Mouse (Mus musculus): ENCODE results near the gene Cog1.

Cog1 gene

DNA sequence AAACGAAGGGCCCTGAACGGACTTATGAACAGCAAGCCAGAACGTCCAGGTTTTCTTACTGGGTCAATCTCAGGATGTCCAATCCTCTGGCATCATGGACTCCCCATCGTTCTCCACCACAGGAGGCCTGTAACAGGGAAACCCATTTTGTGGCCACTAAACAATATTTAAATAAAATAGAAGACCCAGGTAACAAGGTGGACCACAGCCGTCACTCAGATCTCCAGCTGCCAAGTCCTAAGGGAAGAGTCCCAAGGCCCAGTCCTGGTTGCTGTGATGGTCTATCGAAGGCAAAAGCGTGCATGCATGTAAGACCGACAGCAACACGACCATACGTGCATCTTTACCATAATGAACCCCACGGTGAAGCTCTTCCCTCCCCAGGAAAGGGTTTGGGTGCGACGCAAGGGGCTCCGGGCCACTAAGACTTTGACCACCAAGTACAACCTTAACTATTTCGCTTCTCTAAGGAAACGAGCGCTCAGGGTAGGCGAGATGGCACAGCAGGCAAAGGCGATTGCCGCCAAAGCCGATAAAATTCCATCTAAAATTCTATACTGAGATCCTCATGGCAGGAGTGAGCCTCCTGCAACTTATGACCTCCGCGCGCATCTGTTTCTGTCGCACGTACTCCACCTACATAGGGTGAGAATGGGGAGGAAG lies at the start of gene Cog1:
Gene Cog1 (plus strand): TSS at position 480 of the 663 bp plus-strand sequence.
- in situ Hi-C loops (cut with MboI, MseI): loop anchor here (10.0 kb wide), 1 partner anchor 464 kb away; no protein-coding TSS in a partner anchor

DNA sequence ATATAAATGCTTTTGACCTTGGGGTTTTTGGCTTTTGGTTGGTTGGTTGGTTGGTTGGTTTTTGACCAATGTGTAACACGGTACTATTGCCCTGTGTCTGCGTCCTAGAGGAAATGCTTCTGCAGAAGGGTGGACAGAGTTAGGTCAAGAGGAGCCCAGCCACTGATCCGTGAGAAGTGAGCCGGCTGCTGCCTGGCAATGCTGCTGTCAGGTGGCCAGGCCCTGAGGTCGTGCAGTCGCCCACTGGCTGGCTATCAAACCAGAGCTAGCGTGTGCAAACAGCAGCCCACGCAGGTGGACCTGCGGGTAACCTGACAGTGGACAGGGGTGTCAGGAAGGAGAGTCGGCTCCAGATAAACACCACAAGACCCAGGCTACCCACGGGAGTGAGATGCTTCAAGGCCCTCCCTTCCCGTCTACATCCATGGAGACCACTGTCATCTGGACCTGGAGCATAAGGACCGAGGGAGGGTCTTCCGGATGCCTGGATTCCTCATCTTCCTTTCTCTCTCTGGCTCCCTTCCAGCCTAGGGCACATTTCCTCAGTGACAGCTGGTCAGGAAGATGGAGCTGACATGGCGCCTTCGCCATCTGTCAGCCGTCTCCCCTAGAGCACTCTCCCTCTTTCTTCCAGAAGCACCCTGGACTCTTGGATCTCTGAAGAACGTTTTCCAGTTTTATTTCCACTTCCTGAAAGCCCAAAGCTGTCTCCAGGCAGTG lies 48.3 kb upstream of the Cog1 start:
- in situ Hi-C loops (cut with MboI, MseI): no loop called here

DNA sequence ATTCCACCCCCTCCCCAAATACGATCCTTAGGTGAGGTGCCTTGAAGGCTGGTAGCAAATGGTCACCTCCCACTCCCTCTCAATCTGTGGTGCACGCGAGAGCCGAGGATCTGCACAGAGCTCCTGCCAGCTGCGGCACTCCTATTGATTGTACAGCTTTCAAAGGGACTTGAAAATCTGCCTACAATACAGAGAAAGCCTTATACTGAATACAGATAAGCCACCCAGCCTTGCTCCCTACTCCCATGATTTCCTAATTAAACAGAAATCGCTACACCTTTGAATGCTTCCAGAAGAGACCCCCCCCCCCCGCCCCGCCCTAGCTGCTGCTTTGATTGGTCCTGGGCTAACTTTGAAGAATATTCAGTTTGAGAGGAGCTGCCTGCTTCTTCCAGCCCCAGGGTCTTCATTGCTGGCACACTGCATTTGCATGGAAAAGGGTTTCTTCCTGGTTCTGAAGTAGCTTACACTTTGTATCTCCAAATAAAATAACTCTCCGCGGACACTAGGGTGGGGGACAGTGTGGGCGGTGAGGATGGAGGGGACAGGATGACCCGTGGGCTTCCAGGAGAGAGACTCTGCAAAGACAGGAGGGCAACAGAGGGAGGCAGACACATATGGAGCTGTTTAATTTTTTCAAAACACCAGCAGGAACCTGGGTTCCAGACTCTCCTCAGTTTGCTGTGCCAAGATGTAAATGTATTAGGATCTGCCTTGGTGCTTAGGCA lies 47.2 kb upstream of the Cog1 start:
- in situ Hi-C loops (cut with MboI, MseI): no loop called here

DNA sequence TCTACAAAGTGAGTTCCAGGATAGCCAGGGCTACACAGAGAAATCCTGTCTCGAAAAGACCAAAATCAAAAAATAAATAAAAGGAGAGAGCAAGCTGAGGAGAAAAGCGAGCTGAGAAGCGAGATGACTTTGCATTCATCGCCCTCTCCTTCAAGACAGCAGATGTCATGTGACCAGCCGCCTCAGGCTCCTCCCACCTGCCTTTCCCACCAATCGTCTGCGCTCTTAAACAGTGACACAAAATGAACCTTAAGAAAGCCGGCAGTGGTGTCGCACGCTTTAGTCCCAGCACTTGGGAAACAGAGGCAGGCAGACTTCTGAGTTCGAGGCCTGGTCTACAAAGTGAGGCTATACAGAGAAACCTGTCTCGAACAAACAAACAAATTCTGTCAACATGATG lies 41.4 kb upstream of the Cog1 start:
- in situ Hi-C loops (cut with MboI, MseI): no loop called here

DNA sequence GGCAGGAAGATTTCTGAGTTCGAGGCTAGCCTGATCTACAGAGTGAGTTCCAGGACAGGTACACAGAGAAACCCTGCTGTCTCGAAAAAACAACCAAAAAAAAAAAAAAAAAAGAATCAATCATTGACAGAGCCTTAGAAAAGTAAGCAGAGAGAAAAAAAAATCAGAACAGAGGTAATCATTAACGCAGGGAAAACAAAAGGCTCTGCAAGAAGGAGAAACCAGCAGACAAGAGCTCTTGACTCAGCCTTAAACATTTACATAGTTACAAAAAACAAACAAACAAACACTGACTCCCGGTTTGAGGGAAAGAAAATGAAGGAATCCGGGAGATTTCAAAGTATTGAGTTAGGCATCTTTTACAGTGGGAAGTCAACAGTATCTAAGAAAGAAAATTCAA lies 39.4 kb upstream of the Cog1 start:
- in situ Hi-C loops (cut with MboI, MseI): no loop called here

DNA sequence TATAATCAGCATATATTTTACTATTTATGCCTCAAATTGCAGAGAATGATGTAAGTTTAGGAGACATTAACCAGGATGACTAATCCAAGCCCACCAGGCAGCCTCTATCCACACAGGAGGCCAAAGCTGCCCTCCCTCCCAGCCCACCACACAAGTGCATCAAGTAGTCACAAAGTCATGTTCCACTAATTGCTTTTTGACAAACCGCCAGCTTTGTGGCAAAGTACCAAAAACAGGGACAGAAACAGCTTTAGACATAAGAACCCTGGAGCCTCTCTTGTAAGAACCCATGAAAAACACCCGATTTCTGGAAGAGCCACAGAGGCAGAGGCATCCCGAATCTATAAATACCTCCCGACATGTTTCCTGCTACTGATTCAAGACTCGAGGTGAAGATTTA lies 38.7 kb upstream of the Cog1 start:
- in situ Hi-C loops (cut with MboI, MseI): no loop called here

DNA sequence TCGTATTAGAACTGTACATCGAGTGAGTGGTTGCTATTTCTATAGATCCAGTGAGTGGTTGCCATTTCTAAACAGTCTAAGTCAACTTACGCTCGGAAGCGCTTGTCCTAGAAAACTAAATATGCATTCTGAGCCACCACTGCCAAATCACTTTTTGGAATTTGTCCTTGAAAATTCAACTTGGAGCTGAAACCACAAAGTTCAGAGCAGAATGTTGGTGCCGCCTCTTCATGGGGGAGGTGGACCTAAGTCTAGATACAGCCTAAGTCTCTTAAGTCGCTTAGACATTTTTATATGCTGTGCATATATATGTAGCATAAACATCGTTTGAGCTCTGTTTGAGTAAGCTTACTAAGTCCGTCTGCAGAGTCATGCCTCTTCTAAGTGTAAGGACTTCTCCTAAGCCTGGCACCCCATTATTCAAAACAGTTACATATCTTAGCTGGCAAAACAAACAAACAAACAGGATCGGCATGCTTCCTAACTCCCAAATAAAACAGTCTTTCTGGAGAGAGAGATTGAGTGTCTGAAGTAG lies 37.8 kb upstream of the Cog1 start:
- in situ Hi-C loops (cut with MboI, MseI): no loop called here

DNA sequence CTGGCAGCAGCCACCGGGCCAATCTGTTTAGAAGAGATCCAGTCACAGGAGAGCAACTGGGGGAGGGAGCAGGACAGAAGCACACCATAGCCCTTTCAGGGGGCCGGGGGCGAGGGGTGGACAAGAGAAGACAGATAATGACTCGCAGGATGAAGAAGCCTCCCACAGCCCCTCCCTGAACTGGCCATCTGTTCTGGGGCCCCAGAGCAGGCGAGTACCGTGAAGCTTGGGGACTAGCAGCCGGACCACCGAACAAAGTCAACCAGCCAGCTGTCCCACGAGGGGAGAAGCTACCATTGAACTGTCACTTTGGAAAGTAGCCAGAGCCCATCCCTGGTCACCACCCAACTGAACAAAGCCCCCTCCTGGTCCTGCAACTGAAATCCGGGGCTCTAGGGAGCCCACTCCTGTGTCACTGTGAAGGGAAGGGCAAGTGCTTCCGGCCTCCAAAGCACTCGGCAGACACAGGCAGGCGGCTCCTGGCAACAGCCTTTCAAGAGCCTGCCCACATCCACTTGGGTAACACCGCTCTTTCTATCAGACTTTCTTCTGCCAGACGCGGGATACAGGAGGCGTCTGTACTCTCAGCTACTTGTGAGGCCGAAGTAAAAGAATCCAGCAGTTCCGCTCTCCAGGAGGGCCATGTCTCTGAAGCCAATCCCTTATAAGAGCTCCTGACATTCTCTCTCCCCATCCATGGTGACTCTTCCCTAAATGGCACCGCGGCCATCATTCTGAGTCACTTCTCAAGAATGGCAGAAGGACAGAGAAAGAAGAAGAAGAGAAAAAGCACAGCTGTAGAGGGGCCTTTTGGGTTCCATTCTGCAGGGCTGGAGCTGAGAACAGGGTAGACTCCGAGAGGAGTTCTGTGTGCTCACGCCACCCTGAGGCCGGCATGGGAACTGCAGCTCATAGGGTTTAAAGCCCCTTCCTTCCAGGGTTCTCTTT lies 37.0 kb upstream of the Cog1 start:
- in situ Hi-C loops (cut with MboI, MseI): no loop called here

DNA sequence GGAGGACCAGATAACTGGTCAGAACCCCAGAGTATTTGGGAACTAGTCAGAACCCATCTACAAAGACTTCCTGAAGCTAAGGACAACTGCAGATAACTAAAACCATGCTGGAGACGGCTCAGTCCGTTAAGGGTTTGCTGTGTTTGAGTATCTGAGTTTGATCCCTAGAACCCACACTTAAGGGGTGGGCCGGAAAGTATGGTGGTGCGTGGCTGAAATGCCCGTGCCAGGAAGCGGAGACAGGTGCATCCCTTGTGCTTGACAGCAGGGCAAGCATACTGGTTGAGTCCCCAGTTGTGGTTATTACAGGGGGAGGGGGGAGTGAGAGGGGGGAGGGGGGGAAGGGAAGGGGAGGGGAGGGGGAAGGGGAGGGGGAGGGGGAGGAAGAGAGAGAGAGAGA lies 34.5 kb upstream of the Cog1 start:
- in situ Hi-C loops (cut with MboI, MseI): no loop called here

DNA sequence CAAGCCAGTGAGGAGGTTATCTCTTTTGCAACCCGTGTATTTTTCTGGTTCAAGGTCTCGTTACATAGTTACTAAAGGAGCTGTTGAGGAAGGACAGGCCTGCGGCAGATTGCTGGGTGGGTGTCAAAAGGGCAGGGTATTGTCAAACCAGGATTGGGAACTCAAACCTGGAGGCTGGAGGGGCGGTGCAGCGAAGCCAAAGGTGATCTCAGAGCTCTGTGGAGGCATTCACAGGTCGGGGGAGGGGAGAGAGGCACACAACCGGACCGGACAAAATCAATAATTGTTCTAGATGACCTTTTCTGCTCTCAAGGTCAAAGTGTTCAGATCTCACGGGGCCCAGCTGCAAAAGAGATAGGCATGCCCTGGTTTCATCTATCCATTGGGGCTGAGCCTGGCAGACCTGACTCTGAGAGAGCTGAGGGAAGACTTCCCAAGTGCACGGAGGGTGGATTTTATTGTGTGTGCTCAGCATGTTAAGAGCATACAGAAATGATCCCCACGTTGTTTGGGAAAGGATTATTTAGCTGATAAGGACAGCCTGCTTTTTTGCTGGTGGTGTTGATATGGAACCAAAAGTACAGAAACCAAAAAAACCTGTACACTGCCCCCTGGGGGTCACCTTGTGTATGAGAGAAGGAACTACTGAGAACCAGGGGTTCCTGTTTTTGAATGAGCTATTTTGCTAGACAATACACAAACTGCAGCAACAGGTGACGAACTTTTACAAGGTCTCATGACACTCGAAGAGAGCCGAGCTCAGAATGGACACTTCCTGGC lies 31.6 kb upstream of the Cog1 start:
- in situ Hi-C loops (cut with MboI, MseI): loop anchor here (5.0 kb wide), 2 partner anchors 110 to 430 kb away; no protein-coding TSS in a partner anchor

DNA sequence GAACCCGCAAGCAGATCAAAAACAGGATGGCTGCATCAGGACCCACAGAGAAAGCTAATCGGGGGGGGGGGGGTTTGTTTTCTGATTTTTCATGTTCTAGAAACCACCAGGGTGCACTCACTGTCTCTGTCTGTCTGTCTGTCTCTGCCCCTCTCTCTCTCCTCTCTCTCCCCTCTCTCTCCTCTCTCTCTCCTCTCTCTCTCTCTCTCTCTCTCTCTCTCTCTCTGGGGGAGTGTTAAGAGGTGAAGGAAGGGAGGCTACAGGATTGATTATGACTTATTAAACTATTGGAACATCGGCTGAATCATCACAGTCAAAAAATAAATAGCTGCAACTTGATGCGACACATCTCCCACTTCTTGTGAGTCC lies 30.7 kb upstream of the Cog1 start:
- in situ Hi-C loops (cut with MboI, MseI): loop anchor here (5.0 kb wide), 2 partner anchors 111 to 431 kb away; no protein-coding TSS in a partner anchor

DNA sequence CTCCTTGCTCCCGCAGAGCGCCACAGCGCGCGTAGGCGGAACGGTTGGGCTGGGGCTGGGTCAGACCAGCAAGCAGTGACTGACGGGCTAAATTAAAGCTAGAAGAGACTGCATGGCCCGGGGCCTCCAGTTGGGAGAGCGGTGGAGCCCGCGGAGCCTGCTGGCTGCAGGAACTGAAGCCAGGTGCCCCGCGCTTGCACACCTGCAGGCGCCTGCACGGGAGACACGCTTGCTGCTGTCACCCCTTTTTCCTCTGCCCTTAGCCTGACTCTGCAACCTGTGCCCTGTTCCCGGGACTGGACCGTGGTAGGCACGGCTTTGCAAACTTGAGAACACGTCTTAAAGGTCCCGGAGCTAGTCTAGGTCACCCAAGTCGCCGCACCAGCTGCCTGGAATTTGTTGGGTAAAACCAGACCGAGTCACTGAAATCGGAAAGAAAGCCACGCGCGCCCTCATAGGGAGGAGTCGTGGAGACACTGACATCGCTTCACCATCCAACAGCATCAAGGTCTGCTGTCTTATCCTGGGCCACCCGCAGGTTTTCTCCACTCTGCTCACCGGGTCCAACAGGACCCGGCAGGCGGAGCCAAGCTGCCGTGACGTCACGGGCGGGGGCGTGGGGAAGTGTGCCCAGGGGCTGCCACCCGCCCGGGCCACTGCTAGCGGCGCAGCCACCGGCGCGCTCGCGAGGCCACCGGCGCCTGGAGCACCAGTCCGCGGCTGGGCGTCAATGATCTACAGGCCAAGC lies 30.1 kb upstream of the Cog1 start, which contains the start of gene Sstr2:
Gene Sstr2 (plus strand): TSS at position 671 of the 748 bp plus-strand sequence.
- in situ Hi-C loops (cut with MboI, MseI): loop anchor here (5.0 kb wide), 2 partner anchors 112 to 432 kb away; no protein-coding TSS in a partner anchor

DNA sequence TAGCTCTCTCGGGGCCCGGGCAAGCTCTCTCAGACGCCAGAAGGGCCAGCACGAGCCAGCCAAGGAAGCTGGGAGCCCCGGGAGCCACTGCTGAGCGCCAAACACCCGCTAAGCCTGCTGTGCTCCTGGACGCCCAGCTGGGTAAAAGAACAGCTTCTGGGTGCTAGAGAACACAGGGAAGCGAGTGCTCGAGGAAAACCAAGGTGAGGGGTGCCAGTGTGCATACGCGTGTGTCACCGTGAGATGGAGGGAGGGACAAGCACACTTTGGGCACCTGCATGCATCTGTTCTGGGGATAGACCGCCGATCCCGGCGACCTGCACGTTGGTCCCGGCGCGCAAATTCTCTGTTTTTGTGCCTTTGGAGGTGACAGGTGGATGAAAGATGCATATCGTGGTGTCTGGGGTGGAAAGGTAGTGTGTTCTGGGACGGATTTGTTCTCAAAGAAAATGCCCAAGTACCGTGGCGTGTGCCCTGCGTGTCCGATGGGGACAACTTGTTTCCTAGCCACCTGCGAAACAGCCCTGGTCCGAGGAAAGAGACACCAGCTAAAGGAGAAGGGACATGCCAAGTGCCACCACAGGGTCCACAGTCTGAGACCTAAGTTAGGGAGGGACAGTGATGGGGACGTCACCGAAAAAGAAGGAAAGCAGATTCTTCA lies 29.4 kb upstream of the Cog1 start:
- in situ Hi-C loops (cut with MboI, MseI): loop anchor here (5.0 kb wide), 2 partner anchors 112 to 432 kb away; no protein-coding TSS in a partner anchor

DNA sequence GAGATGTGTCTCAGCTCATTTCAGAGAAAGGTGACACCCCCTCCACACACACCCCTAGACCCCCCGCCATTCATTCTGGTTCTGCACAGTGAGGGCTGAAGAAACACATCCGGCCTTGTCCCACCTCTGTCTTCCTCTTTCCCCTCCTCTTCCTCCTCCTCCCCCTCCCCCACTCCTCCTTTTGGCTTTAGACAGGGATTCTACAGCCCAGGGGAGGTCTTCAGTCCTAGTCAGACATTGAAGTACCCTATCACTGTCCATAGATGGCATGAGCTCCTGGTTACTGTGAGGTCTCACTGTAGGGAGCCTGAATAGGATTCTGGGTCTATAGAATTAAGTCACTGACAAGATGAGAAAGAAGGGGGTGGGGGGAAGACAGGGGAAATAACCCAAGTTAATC lies 28.0 kb upstream of the Cog1 start:
- in situ Hi-C loops (cut with MboI, MseI): no loop called here

DNA sequence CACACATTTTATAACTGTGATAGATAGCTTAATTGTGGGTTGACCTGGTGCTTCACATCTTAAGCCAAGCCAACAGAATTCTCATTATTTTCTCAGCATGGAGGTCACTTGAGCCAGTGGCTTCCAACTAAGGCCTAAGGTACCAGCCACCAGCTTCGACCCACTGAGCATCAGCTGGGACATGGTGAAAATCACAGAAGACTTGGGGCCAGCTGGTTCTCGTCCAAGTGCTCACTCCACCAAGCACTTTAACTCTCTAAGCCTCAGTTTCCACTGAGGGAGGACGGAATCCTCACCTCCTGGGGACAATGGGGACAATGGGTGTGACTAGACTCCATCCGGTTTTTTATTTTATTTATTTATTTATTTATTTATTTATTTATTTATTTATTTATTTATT lies 26.9 kb upstream of the Cog1 start:
- in situ Hi-C loops (cut with MboI, MseI): no loop called here

DNA sequence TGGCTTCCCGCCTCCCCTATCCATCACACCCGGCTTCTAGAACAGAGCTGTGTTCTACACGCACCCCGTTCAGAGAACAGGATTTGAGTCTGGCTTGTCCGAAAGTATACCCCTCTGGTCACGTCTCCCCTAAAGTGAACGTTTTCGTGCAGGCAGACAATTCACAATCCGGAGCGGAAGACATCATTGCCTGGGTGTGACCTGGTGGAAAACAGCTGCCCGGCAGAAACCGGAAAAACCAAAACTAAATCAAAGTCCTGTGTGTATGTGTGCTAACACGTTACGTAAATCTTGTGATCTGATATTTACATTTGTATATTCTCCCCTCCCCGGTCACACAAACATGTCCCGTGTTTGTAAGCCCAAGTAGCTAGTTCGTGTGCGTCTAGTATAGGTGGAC lies 23.5 kb upstream of the Cog1 start:
- in situ Hi-C loops (cut with MboI, MseI): loop anchor here (5.0 kb wide), 1 partner anchor 328 kb away; no protein-coding TSS in a partner anchor

DNA sequence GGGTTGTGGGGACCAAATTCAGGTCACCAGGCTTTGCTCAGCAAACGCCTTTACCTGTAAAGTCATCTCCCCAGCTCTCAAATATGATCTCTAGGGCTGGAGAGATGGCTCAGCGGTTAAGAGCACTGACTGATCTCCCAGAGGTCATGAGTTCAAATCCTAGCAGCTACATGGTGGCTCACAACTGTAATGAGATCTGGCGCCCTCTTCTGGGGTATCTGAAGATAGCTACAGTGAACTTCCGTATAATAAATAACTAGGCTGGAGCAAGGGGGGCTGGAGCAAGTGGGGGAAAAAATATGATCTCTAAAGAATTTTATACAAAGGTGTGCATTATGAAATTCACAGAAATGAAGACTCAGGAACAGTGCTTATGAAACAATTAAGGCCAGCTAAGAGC lies 21.2 kb upstream of the Cog1 start:
- in situ Hi-C loops (cut with MboI, MseI): loop anchor here (5.0 kb wide), 1 partner anchor 330 kb away; no protein-coding TSS in a partner anchor

DNA sequence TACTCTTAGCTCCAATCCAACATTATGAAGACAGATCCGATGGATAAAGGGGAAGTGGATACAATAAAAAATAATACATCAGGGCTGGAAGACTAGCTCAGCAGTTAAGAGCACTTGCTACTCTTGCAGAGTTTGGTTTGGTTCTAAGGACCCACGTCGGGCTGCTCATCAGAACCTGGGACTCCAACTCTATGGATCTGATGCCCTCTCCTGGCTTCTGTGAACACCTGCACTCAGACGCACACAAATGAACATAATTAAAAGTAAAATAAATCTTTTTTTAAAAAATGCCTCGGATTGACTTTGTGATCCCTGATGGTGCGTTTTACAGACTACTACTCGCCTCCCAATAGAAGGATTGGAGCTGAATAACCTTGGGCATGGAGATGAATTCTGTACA lies 18.3 kb upstream of the Cog1 start:
- in situ Hi-C loops (cut with MboI, MseI): no loop called here

DNA sequence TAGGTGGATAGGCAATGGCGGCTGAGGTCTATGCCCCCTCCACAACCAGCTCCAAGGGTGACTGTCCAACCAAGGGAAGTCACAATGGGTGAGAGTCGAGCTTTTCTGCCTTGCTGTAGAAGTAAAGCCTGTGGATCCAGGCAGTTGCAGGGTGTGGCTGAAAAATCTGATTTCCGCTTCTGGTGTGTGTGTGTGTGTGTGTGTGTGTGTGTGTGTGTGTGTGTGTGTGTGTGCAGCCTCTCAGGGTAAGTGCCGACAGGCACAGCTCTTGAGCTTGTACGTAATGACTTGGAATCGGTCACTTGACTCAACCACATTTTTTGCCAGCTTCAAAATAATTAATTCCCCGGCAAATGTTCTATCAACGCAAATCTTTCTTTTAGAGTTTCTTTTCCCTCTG lies 17.7 kb upstream of the Cog1 start:
- in situ Hi-C loops (cut with MboI, MseI): no loop called here

All from regulatory T cell (primary cell).